Mouse (Mus musculus) left cerebral cortex, postnatal 10 days (tissue): Measurements from ENCODE around the gene Eps8l1. TPM values are rescaled to one million over a fixed set of nuclear protein-coding genes. Genes with fewer than 3 reads are reported as not detected.
"Not testable (repeated sequence)": the region's sequence is repeated elsewhere in the genome, so short reads cannot be mapped to it uniquely, and the experiment has no call there.

Experiments
- DNase-seq, 2 experiments: peaks; one replicate each; pipeline ENCODE4 v3.0.0; 2021 to 2022; ENCODE audit warnings: low spot score in 2 of 2, mixed read lengths in 1 of 2; ENCODE audit errors: extremely low spot score in 1 of 2
- intact Hi-C: fragments of 180-260 bp; cut with DNase I; formaldehyde crosslinking; loops from one replicate; pipeline ENCODE4 v1.15.1; 2025
- total RNA-seq, 2 experiments: library from RNA; stranded (reverse); gene quantifications; 2 replicates each; pipeline ENCODE4 v1.2.3; 2021

Eps8l1 gene
- 1 to 10 TPM; 3.0 to 4.5 TPM for total RNA-seq

DNA sequence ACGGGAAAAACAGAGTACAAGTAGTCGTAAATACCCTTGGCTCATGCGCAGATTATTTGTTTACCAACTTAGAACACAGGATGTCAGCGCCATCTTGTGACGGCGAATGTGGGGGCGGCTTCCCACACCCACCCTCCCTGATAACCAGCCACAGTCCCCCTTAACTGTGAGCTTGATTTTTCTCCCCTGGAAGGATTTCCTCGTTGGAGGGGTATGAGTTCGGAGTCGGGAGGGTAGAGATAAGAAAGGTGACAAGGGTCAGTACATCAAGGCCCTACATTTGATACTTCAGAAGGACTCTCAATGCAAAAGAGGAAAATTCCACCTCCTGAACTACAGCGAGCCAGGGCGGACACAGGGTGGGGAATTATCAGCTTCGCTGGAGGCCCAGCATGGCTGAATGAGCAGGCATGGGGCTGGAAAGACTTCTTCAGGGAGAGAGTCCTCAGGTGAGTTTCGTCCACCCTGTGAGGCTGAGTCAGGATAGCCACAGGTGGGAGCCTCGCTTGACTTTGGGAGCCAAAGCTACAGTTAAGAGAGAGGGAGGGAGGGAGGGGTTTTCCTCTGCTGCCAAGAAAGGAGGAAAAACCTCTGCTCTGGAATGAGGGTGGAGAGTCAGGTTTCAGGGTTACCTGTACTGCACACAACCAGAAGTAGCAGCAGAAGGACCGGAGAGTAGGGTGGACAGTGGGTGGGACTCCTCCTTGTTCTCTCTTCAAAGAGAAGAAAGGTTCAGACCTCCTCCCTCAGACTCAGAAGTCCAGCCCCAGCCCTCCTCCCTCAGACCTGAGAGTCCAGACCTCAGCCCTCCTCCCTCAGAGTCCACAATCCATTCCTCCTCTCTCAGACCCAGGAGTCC, at the start of gene Eps8l1:
Gene Eps8l1 (plus strand): TSS at position 99 of the 859 bp plus-strand sequence.
- DNase-seq: no peak
- intact Hi-C loops: no loop called here

DNA sequence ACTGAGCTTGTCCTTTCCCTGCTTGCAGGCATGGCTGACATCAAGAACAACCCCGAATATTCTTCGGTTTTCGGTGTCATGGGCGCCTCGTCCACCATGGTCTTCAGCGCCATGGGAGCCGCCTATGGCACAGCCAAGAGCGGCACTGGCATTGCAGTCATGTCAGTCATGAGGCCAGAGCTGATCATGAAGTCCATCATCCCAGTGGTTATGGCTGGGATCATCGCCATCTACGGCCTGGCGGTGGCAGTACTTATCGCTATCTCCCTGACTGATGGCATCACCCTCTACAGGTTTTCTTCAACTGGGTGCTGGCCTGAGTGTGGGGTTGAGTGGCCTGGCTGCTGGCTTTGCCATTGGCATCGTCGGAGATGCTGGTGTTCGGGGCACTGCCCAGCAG, 48.1 kb upstream of the Eps8l1 start:
- intact Hi-C loops, DNase-seq: not testable (repeated sequence)

DNA sequence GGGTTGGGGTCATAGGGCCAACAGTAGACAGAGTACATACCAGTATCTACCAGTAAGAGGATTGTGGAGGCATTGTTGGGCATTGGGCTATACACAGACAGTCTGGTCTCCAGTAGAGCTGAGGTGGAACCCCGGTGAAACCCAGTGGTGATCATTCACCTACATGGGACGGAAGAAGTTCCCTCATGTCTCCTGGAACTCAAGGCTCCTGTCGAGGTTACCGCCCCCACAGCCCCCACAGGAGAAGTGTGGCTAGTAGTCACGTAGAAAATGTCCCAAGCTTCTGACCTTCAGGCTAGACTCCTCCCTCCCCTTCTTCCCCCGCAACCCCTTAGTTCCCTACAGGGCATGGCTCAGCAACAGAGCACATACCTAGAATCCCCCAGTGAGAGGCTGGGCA, 40.8 kb upstream of the Eps8l1 start:
- no peak for DNase-seq
- intact Hi-C loops: loop anchor here (10.0 kb wide), 1 partner anchor 395 kb away; no protein-coding TSS in a partner anchor

DNA sequence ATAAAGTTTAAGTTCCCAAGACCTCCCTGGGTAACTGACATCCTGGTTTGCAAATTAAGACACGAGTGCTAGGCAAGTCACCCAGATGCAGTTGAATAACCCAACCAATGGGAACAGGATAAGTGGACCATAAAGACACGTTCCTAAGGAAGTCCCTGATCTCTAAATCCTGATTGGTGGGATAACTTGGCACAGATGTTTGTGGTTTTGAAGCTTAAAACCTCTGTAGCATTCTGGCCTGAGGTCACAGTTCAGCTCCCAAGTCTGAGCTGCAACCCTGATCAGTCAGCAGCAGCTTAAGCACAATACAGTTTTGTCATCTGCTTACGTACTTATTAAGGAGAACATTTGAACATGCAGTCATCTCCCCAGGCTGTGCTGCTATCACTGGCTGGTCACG, 40.2 kb upstream of the Eps8l1 start:
- no peak for DNase-seq
- intact Hi-C loops: loop anchor here (10.0 kb wide), 1 partner anchor 395 kb away; no protein-coding TSS in a partner anchor

DNA sequence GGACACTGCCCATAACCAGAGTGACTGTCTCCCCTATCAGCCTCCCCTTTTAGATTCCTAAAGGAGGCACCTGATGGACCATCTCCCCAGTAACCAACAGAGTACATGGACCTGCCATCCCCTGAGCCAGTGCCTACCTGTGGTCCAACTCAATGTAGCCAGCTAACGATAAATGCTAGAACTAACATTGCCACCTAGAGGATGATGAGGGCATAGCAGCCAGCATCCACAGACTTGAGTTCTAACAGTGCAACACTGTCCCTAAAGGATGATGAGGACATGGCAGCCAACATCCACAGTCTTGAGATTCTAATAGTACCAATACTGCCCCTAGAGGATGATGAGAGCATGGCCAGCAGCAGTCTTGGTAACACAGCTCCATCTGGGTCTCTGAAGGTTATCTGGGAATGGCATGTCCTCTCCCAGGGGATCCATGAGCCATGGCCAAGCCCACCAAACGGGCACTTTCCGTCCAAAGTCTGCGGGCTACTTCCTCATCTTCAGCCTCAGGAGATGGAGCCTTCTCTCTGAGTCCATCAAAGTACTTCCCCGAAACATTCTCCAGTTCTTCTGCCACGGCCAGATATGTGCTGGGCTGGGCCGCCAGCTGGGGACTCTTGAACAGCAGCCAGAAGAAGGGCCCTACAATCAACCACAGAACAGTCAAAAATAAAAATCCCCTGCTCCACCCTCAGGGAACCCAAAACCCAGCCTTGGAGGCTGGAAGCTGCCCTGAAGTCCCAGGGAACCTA, 33.1 kb upstream of the Eps8l1 start:
- intact Hi-C loops: loop anchor here (2.0 to 10.0 kb wide), 3 partner anchors 279 to 825 kb away; no protein-coding TSS in a partner anchor
- DNase-seq: peak; percentile 88

DNA sequence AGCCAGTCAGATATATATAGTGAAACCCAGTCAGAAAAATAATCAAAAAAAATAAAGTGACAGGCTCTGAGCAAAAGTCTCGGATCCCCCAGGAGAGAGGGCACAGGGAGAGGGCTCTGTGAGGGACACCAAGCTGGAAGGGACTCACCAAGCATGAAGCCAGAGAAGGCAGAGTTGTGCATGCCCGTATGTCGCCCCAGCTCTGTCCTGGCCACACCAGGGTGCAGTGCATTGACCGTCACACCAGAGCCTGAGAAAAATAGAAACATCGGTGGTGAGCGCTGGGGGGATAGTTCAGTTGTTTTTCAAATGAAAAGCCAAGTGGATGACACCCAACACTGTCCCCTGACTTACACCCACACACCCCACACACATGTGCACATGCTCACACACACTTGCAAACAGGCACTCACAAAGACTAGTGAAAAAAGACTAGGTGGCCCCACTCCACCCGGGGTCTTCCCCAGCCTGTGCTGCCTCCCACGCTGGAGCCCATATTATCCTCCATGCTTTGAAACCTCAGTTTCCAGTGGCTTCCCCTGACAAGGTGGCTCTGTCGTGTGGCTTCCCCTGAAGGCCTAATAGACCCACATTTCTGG, 30.1 kb upstream of the Eps8l1 start:
- DNase-seq: no peak
- intact Hi-C loops: loop anchor here (10.0 kb wide), 1 partner anchor 726 kb away; the partner anchor contains the start of gene Rps9

DNA sequence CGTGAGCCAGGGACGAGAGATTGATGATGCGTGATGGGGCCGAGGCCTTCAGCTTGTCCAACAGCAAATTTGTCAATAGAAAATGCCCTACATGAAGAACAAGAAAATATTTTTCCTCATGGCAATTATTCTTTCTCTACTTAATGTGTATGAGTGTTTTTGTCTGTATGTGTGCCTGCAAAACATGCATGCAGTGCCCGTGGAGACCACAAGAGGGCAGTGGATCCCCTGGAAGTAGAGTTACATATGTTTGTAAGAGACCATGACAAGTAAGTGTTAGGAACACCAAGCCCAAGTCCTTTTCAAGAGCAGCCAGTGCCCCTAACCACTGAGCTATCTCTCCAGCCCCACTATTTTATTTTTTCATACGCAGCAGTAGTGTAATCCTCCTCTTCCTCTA, 28.9 kb upstream of the Eps8l1 start:
- intact Hi-C loops: loop anchor here (10.0 kb wide), 1 partner anchor 727 kb away; the partner anchor contains the start of gene Rps9
- peak; percentile 47 to 76 for DNase-seq

DNA sequence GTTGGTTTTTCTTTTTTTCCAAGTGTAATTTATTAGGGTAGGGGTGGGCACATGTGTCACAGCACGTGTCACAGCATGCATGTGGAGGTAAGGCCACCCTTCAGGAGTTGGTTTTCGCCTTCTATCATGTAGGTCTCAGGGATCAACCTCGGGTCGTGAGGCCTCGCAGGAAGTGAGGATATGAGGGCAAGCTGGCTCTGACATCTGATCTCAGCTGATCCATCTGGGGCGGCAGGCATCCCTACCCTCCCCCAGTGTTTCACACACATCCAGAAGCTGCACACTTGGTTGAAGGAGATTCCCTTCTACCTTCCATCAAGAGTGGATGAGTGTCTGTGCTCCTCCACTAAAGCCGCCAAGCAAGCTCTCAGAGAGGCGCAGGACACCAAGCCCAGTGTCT, 28.4 kb upstream of the Eps8l1 start:
- DNase-seq: no peak
- intact Hi-C loops: loop anchor here (2.0 to 10.0 kb wide), 2 partner anchors 39 to 727 kb away; partner anchors contain the start of gene Rps9

DNA sequence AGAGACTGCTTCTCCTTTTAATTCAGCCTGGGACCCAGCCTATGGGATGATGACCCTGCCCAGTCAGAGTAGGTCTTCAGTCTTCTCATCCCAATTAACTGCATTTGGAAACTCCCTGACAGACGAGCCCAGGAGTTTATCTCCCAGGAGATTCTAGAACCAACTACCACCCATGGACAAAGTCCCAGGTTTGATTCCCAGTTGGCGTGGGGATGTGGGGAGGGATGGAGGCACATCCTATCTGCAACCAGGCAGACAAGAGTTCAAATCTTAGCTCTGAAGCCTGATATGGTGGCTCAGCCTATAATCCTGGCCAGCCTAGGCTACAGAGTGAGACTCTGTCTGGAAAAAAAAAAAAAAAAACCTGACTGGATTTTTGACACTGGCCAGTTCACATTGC, 22.8 kb upstream of the Eps8l1 start:
- intact Hi-C loops: loop anchor here (10.0 kb wide), 1 partner anchor 733 kb away; the partner anchor contains the start of gene Rps9

DNA sequence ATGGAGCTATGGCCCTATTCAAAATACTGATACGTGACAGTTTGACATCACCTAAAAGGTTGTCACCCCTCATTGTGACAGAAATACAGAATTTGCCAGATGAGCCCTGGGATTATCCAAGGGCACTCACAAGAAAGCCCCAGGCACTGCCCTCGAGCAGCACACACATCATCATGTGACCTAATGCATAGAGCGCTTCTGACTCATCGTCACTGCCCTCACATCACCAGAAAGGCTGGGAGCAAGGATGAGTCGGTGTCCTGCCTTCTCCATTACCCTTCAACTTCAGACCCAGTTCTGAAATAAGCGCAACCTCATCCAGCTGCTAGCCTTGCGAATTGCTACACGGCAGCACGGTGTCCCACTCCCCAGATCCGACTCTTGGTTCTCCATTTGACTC, 19.9 kb upstream of the Eps8l1 start:
- intact Hi-C loops: no loop called here
- DNase-seq: peak in 1 of 2 experiments; percentile 12

More for the DNA sequence above, 22.8 kb upstream of the Eps8l1 start:
- peak in 1 of 2 experiments; percentile 4 for DNase-seq

DNA sequence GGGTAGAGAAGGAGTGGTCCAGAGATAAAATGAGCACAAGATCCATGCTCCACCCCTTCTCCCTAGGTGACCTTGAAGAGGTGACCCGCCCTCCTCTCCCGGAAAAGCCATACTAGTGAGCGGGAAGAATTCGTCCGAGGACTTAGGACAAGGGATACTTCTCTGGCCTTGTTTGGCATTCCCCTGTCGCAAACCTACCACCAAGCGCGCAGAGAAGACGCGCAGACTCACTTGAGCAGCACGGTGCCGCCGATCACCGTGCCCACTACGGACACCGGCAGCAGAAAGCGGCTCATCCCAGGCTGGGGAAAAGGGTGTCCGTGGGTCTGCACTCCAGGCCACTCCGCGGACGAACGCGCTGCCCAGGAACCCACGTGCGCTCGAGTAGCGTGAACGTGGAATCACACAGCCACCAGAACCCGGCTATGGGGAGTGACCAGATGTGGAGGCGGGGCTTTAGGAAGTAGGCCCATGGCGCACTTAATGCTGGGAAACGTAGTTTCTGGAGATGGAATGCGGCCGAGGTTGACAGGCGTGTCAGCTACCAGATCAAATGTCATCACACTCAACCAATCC, 15.2 kb upstream of the Eps8l1 start, which contains the start of gene Rdh13:
Gene Rdh13 (minus strand): TSS at position 434 of the 576 bp plus-strand sequence.
- DNase-seq: peak; percentile 85 to 93
- intact Hi-C loops: no loop called here

DNA sequence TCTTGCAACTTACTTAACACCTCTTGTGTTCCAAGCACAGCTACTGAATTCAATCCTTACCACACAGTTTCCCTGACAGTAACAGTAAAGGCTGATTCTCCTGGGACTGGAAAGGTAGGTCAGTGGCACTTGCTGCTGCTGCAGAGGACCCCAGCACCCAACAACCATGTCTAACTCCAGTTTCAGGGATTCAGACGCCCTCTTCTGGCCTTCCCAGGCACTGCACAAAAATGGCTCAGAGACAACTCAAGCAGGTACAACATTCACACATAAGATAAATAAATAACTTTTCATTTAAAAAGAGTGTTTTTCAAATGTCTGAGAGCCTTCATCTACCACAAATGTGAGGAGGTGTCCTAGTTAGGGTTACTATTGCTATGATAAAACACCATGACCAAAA, 13.3 kb upstream of the Eps8l1 start:
- intact Hi-C loops: no loop called here
- DNase-seq: no peak

DNA sequence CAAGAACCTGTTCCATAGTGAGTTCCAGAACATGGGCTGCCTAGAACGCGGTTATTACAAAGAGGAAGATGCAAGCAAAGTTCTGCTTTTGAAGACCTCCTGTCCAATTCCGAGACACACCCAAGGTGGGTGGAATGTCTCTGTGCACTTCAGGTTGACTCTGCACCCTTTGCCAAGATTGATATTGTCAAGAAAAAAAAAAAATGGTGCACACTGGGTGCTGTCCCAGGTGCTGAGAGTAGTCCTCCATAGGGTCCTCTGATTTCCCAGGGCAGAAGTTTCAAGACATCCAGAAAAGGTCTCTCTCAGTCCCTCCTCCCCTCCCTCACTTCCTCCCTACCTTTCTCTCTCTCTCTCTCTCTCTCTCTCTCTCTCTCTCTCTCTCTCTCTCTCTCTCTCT, 12.0 kb upstream of the Eps8l1 start:
- no peak for DNase-seq
- intact Hi-C loops: no loop called here

DNA sequence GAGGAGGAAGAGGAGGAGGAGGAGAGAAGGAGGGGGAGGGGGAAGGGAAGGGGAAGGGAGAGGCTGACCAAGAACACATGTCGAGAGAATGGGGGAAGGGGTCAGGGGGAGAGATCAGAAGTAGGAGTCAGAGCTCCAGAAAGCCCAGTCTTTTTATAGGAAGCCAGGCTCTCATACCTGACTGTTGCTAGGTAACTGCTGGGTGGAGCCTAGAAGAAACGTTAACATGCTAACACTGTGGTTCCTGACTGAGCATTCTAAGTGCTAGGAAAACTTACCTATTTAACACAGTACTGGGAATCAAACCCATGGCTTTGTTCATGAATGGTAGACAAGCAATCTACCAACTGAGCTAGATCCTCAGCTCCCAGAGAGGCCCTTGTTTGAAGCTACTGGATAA, 11.3 kb upstream of the Eps8l1 start:
- intact Hi-C loops: no loop called here

DNA sequence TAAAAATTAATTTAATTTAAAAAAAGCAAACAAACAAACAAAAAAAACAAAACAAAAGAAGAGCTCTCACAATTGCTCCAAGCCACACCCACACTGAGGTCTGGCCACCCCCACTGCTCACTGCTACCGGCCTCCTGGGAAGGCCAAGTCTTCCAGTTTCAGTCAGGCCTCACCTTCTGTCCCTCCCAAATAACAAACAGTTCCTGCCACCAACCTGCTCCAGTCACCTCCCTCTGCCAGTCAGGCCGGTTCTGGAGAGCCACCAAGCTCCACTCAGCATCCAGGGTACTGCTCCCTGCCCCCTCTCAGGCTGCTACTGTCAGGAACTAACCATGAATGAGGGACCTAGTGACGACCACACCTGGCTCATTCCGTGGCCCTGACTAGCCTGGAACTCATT, 7.8 kb upstream of the Eps8l1 start:
- DNase-seq: no peak
- intact Hi-C loops: no loop called here

More for the DNA sequence above, 11.3 kb upstream of the Eps8l1 start:
- DNase-seq: no peak

DNA sequence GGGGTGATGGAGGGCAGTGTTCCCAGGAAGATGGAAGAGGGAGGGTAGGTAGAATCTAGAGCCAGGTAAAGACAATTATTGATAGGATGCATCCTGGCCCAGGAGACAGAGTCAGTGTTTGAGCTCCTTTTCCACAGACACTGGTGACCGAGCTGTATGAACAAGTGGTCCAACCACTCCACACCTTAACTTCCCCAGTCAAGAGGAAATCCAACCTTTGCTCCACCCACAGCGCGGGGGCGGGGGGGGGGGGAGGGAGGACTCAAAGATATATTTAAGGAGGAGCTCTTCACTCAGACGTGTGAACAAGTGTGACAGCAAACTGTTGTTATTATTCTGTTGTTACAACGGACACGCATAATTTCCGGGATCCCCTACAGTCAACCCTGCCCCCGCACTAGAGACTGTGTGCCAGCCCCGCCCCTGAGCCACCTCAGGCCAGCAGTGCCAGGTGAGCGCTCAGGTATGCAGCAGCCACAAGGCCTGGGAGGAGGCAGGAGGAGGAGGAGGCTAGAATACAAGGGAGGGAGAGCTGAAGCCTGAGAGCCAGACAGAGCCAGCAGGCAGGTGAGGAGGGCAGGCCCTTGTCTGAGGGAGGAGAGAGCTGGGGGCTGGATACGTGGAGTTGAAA, 3.8 kb downstream of the Eps8l1 start:
- intact Hi-C loops: no loop called here
- DNase-seq: no peak

DNA sequence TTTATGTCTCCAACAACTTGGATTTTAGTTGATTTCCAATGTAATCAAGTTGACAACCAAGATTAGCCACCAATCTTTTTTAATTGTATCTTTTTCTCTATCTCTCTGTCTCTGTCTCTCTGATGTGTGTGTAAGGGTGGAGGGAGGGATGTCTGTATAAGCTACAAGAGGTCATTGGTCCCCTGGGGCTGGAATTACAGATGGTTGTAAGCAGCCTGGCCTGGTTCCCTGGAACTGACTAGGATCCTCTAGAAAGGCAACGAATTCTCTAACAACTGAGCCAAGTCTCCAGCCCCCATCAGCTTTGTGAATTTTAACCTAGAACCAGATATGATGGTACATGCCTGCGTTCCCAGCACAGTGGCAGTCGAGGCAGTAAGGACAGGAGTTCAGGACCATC, 7.3 kb downstream of the Eps8l1 start:
- intact Hi-C loops: no loop called here
- no peak for DNase-seq
